Mouse (Mus musculus): ENCODE data around the gene Sphk1.
"Not testable (repeated sequence)": the region's sequence is repeated elsewhere in the genome, so short reads cannot be mapped to it uniquely, and the experiment has no call there.

Gene Sphk1

DNA sequence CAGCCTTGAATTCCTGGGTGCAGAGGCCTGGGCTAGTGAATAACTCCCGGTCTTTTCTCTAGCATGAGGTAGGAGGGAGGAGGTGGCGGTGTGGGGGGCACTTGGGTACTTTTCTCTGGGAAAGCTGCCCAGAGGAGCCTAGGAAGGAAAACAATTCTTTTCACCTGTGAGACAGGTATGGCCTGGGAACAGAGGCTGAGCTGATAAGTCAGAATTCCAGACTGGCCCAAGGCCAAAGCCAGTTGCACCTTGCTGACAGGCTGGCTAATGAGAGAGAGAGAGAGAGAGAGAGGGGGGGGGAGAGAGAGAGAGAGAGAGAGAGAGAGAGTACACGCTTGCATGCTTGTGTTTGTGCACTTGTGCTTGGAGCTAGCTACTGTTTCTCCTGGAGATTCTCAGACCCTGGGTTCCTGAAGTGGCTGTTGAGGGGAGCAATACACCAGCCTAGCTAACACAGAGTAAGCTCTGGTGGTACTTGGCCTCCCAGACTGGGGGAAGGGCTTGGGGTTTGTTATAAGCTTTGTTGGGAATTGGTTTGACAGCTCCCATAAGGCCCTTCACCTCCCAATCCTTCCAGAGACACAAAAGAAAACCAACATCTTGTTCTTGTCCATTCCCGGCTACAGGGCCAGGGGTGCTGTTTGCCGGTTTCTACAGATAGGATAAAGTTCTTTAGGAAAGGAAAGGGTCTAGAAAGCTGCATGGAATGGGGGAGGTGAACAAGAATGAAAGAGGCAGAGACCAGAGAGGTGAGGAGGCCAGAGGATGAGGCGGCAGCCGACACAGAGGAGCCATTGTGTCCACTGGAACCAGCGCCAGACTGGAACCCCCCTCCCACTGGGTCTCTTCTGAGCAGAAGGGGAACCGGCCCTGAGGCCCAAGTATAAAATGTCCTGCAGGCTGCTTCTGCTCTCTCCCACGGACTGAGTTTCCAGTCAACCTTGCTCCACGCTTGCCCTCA, at the start of gene Sphk1:
Sphk1 (plus strand) TSS at position 739 of the 961 bp plus-strand sequence.
- DNase-seq: no peak

GRCm38 (mm10) chr11:116480975-116481374, 49.8 kb upstream of the Sphk1 start:
- no peak for DNase-seq

GRCm38 (mm10) chr11:116481776-116482175, 48.9 kb upstream of the Sphk1 start:
- peak; percentile 46 to 49 for DNase-seq

- no peak for DNase-seq
Observed at GRCm38 (mm10) chr11:116484261-116484660, 46.5 kb upstream of the Sphk1 start.

DNA sequence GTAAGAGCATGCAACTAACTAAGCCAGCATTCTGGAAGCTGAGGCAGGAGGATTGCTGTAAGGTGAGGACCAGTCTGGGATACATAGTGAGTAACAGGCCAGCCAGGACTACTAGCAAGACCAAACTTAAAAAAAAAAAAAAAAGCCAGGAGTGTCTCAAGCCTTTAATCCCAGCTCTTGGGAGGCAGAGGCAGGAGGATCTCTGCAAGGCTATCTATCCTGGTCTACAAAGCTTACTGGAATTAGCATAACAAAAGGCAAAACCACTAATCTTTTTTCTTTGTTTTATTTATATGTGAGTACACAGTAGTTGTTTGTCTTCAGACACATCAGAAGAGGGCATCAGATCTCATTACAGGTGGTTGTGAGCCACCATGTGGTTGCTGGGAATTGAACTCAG, 42.5 kb upstream of the Sphk1 start:
- DNase-seq: no peak

GRCm38 (mm10) chr11:116488693-116489375, 41.9 kb upstream of the Sphk1 start:
- no peak for DNase-seq

GRCm38 (mm10) chr11:116489771-116490231, 40.9 kb upstream of the Sphk1 start:
- DNase-seq: no peak

GRCm38 (mm10) chr11:116490232-116491107, 40.3 kb upstream of the Sphk1 start:
- peak; percentile 85 to 86 for DNase-seq

GRCm38 (mm10) chr11:116491338-116491737, 39.4 kb upstream of the Sphk1 start:
- no peak for DNase-seq

DNA sequence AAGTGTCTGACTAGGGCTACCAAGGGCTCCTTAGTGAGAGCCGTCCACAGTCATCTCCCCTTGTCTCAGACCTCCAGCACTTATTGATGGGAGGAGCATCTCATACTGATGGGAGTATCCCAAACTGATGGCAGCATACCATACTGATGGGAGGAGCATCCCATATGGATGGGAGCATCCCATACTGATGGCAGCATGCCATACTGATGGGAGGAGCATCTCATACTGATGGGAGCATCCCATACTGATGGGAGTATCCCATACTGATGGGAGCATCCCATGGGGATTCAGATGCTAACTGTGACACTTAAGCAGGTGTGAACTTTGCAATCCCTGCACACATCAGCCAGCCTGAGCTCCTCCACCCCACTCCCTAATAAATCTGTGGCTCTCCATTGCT, 38.2 kb upstream of the Sphk1 start:
- not testable (repeated sequence) for DNase-seq

DNA sequence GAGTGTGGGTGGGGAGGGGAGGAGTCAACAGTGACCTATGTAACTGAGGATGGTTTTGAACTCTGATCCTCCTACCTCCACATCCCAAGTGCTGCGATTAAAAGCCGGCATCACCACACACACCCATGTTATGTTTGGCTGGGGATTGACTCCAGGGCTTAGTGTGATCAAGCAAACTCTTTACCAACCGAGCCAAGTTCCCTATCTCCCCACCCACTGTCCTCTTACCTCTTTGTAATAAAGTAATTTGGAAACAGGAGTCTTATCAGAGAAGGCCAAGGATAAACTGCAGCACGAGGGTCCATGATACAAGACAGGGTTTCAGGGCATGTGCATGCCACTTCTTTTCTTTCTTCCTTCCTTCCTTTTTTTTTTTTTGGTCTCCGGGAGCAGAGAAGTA, 37.5 kb upstream of the Sphk1 start:
- DNase-seq: no peak

DNA sequence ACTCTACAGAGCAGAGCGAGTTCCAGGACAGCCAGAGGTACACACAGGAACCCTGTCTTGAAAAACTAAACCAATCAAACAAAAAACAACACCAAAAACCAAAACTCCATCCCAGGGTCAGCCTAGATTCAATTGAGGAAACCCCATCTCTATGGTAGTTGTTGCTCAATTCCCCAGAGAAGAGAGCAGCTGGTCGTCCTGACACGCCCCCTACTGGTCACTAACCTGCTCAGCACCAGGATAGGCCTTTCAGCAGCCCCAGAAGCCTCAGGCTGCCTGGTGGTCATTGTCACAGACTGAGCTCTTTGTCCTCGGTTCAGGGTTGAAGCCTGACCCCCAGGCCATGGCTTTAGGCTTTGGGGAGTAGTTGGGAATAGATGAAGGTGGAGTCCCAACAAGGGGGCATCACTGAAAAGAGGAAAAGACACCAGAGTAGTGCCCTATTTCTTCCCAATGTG, 36.9 kb upstream of the Sphk1 start, which contains the start of gene Prpsap1:
Prpsap1 (minus strand) TSS at position 408 of the 458 bp plus-strand sequence.
- peak in 1 of 2 experiments; percentile 38 for DNase-seq

DNA sequence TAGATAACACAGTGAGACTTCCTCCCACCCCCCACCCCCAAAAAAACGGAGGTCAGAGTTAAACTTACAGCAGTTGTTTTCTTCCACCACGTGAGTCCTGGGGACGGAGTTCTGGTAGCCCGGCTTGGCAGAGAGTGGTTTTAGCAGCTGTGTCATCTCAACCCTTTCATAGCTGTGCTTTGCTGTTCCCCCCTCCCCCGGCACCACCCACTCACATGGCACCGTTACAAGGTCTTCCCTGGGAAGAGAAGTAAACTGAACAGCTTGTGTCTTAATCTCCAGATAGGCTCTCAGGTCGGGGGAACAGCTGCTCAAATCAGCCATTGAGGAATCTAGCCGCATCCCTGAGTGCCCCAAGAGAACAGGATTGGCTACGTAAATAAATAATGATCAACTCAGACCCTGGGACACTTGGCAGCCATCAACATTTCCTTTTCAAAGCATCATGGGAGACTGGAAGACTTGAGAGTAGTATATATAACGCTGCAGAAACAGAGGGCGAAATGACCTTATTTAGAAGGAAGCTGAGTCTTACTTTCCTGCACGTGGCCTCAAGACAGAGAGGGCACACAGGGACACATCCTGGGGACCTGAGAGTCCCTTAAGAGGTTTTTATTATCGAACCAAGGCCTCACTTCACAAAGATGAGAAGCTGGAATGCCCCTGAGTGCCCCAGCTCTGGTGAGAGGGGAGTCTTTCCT, 36.1 kb upstream of the Sphk1 start:
- no peak for DNase-seq

DNA sequence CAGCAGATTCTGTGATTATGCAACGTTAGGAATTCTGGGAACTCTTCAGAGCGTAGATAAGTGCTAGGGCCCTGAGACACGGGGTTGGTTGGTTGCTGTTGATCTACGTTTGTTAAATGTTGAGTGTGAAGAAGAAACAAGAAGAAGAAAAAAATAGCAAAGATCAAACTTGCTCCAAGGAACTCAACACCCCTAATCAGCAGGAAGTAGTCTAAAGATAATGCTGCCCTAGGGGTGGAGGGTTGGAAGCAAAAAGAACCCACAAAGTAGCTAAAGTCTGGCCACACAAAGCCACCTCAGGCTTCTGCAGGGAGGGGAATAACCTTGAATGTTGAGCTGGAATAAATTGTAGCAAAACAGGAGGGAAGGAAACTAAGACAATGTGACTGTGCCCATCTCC, 33.4 kb upstream of the Sphk1 start:
- DNase-seq: no peak

DNA sequence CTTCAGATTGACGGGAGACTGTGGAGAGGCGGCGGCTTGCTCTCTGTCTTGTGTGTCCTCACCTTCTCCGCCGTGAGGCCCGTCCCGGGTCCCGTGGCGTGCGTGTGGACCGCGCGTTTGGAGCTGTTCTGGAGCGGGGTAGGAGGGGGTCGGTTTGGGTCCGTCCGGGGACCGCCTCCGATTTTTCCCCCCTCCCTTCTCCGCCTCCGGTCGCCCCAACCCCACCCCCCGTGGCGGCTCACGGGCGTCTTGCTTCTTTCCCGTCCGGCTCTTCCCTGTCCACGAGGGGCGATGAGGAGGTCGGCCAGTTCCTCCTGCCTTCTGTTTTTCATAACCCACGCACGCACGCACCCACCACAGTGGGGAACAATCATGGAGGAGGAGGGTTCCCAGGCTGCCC, 32.1 kb upstream of the Sphk1 start:
- no peak for DNase-seq

- DNase-seq: no peak
Observed at GRCm38 (mm10) chr11:116499018-116499417, 31.7 kb upstream of the Sphk1 start.

DNA sequence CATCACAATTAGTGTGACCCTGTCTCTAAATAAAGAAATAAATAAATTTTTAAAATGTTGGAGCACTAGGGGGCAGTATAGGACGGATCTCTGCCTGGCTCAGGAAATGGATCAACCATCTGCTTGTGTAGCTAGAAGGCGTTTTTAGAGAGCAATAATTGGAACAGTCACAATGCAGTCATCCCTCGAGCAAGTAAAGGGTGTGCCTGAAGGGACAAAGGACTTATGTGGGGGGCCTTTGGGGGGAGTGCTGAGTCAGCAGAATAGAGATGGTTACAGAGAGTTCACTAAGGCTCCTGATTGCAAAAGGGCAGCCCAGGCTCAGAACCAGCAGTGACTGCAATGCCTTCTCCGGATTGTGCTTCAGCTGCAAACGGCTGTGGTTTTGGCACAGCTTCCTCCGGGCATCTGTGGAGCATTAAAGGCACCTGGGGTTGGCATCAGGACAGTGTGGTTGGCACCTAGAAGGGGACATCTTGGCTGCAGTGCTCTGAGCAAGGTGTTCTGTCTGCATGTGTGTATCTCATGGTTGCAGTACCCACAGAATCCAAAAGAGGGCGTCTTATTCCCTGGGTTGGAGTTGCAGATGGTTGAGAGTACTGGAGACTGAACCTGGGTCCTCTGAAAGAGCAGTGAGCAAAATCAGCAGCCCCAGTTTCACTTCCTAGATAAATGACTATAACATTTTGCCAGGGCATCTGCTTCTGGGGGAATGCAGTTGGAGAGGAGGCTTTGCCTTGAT, 29.5 kb upstream of the Sphk1 start:
- DNase-seq: peak; percentile 36 to 59

GRCm38 (mm10) chr11:116504516-116504915, 26.2 kb upstream of the Sphk1 start:
- DNase-seq: no peak

- DNase-seq: no peak
Observed at GRCm38 (mm10) chr11:116505573-116505972, 25.2 kb upstream of the Sphk1 start.

DNA sequence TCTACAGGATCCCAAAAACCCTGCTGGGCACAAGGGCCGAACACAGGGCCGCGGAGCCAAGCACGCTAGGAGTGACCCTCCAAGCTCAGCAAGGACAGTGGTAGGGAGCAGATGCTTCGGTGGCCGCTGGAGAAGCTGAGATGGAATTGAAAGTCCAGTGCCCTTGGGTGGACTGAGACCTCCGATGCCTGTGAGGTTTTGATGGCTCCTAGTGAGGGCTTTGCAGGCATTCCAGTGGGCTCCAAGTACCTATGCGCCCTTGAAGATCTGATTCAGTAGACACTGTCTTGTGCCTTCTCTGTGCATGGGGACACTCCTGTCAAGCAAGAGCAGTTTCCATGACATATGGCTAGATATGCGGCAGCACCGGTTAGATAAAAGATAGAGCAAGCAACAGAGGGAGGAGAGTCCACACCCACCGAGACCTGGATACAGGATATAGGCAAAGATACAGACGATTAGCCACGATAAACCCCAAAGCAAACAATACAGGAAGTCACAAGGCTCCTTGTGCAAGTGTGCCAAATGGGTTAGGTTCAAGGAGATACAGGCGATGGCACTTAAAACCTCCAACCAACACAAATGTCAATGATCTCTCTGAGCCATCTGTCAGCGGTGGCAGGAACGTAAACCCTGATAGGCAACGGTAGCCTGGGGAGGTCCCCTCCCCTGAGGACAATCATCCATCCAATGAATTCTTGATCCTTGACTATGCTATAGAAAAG, 24.4 kb upstream of the Sphk1 start:
- DNase-seq: no peak

Data from cerebellum, postnatal 36 days (tissue).